Mouse (Mus musculus) erythroblast, embryonic 14.5 days (primary cell): ENCODE data around the gene Vps11. TPM values are rescaled to one million over a fixed set of nuclear protein-coding genes. Genes with fewer than 3 reads are reported as not detected.
A peak's percentile ranks its signal among the peaks of the same experiment; 100 is the strongest.

Source experiments
- H3K27me3 ChIP-seq: 2 replicates; pipeline ENCODE4 v1.6.1; 2012; ENCODE audit warnings: inconsistent platforms; ENCODE audit not compliant: control insufficient read depth
- H3K36me3 ChIP-seq: 2 replicates; pipeline ENCODE4 v1.6.1; 2012; ENCODE audit warnings: mild to moderate bottlenecking, inconsistent platforms; ENCODE audit not compliant: control insufficient read depth
- H3K4me1 ChIP-seq: 2 replicates; pipeline ENCODE4 v1.6.1; 2012; ENCODE audit warnings: inconsistent platforms; ENCODE audit not compliant: control insufficient read depth
- H3K4me3 ChIP-seq: replicated peaks from 2 replicates; pipeline ENCODE3; 2012; ENCODE audit warnings: moderate library complexity, mild to moderate bottlenecking, inconsistent platforms
- H3K9me3 ChIP-seq: 2 replicates; pipeline ENCODE4 v1.6.1; 2012; ENCODE audit warnings: low read length, inconsistent platforms, mixed read lengths; ENCODE audit not compliant: control insufficient read depth
- GATA1 ChIP-seq: IDR thresholded peaks from 2 replicates; pipeline ENCODE4 v1.6.1; 2012; ENCODE audit warnings: low read length, inconsistent platforms, mixed read lengths
- TAL1 ChIP-seq: IDR thresholded peaks from 3 replicates; pipeline ENCODE4 v1.6.1; 2012; ENCODE audit warnings: low read length, inconsistent platforms, mixed read lengths
- polyA plus RNA-seq: library from polyadenylated mRNA; stranded (reverse); fragments of >175 nt; gene quantifications from 2 replicates; pipeline ENCODE4 v1.2.3, GENCODE M21; 2012

Gene Vps11
- polyA plus RNA-seq, 1 experiment, result 1.4 TPM

GRCm38 (mm10) chr9:44399114-44399794 is 37.8 kb upstream of the Vps11 start:
- Histone ChIP-seq H3K27me3 (no peaks in the 10 kb centered on the region), H3K4me3 (peak overlapping the region; percentile 81), H3K4me1 (peaks cover 43% of the 10 kb centered on the region), H3K9me3 (no peaks in the 10 kb centered on the region), H3K36me3 (peaks cover 60% of the 10 kb centered on the region)
- TF ChIP-seq GATA1 (no peak), TAL1 (no peak)

DNA sequence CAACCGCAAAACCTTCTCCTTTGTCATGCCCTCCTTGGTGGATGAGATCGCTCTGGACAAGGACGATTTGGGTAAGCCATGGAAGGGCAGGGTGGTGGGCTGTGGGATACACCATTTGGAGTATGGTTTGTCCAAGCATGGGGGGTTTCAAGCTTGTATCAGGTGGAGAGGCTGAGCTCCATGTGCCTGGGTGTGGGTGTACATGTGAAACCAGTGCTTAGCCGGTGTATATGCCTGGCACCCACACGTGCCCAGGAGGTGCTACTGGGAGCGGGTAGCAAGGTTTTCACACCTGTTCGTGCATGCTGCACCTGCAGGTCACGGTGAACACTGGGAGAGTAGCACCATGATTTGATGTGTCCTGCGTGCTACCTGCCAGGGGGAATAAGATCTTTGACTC is 37.1 kb upstream of the Vps11 start:
- H3K27me3 ChIP-seq, result no peaks in the 10 kb centered on the region
- peaks cover 43% of the 10 kb centered on the region for H3K4me1 ChIP-seq
- H3K36me3 ChIP-seq, result peaks cover 53% of the 10 kb centered on the region
- H3K9me3 ChIP-seq, result no peaks in the 10 kb centered on the region
- H3K4me3 ChIP-seq, result peak overlapping the region; percentile 81
- TF ChIP-seq GATA1, result no peak
- TF ChIP-seq TAL1, result no peak

DNA sequence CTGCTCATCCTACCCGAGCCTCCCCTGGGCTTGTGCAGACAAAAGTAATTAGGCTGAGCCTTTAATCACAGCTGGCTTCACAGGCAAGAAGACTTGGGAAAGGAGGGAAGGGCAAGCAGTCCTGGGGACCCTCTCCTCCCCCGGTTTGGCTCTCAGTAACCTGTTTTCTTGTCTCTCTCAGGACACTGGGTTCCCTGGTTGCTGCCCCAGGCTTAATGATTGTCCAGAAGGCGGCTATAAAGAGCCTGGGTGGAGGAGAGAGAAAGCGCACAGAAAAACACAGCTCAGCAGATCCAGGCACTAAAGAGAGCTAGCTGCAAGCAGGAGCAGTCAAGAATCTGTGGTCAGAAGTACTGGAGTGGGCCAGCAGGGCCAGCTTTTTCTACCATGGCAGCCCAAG is 36.6 kb upstream of the Vps11 start:
- H3K4me1 ChIP-seq, result peaks cover 43% of the 10 kb centered on the region

DNA sequence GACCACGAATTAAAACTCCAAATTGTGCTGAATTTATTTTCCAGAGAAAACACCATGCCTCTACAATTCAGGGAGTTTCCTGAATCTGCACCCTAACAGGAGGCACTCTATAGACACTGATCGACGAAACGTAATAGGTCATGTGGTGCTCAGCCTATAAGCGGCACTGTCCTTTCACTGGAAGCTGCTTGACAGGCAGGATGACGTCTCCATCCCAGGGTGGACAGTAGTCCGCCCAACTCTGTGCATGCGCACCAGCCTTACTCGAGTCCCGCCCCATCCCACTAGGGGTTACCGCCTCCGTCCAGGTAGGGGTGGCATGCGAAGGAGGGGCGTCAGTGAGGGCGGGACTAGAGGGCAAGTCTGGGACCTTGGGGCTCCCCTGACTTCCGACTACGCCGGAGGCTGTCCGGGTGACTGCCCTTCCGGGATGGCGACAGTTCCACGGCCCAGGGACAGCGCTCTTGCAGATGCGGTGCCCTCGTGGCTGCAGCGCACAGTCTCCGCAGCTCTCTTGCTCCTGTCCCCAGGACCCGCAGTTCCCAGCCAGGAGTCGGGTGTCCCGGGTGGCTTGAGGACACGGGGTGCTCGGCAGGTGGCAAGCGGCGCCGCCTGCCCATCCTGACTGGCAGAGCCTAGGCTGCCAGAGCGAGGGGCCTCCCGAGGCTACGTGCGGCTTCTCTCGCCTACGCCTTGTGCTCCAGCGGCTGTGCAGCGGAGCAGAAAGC is 35.4 kb upstream of the Vps11 start, which contains the start of gene Slc37a4:
TSS of gene Slc37a4 (plus strand) at position 169 of the 728 bp plus-strand sequence.
- Histone ChIP-seq H3K36me3 (peaks cover 40% of the 10 kb centered on the region), H3K4me3 (peak within 1 kb of the TSS; percentile 81), H3K9me3 (no peaks in the 10 kb centered on the region), H3K27me3 (no peaks in the 10 kb centered on the region), H3K4me1 (peaks cover 43% of the 10 kb centered on the region)
- TF ChIP-seq TAL1 (no peak), GATA1 (no peak)

More for the DNA sequence above, 36.6 kb upstream of the Vps11 start:
- H3K9me3 ChIP-seq, result no peaks in the 10 kb centered on the region
- peaks cover 48% of the 10 kb centered on the region for H3K36me3 ChIP-seq
- TF ChIP-seq TAL1, result no peak
- TF ChIP-seq GATA1, result no peak
- H3K27me3 ChIP-seq, result no peaks in the 10 kb centered on the region
- H3K4me3 ChIP-seq, result peak overlapping the region; percentile 81

- H3K4me1 ChIP-seq, result peaks cover 18% of the 10 kb centered on the region
- no peaks in the 10 kb centered on the region for H3K27me3 ChIP-seq
- H3K4me3 ChIP-seq, result no peak overlapping the region
- no peak for TF ChIP-seq TAL1
- TF ChIP-seq GATA1, result no peak
- no peaks in the 10 kb centered on the region for H3K9me3 ChIP-seq
- peaks cover 57% of the 10 kb centered on the region for H3K36me3 ChIP-seq
Measured at GRCm38 (mm10) chr9:44391466-44391865, 30.0 kb upstream of the Vps11 start.

DNA sequence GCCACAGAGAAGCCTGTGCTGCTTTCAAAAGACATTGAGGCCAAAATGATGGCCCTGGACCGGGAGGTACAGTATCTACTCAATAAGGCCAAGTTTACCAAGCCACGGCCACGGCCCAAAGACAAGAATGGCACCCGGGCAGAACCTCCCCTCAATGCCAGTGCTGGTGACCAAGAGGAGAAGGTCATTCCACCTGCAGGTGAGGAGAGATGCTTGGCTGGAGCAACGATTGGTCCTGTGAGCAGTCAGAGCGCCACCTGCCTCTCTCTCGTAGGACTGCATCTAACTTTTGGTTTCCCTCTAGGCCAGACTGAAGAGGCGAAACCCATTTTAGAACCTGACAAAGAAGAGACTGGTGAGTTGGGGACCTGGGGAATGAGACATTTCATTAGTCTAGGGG is 27.8 kb upstream of the Vps11 start:
- no peak overlapping the region for H3K4me3 ChIP-seq
- H3K27me3 ChIP-seq, result no peaks in the 10 kb centered on the region
- H3K9me3 ChIP-seq, result no peaks in the 10 kb centered on the region
- H3K36me3 ChIP-seq, result peaks cover 79% of the 10 kb centered on the region
- peaks cover 10% of the 10 kb centered on the region for H3K4me1 ChIP-seq
- no peak for TF ChIP-seq TAL1
- no peak for TF ChIP-seq GATA1

GRCm38 (mm10) chr9:44387221-44387620 is 25.8 kb upstream of the Vps11 start:
- Histone ChIP-seq H3K27me3 (no peaks in the 10 kb centered on the region), H3K9me3 (no peaks in the 10 kb centered on the region), H3K36me3 (peaks cover 97% of the 10 kb centered on the region), H3K4me1 (peaks cover 9% of the 10 kb centered on the region), H3K4me3 (no peak overlapping the region)
- TF ChIP-seq GATA1 (no peak), TAL1 (no peak)

- peaks cover 23% of the 10 kb centered on the region for H3K4me1 ChIP-seq
- H3K36me3 ChIP-seq, result peaks cover 94% of the 10 kb centered on the region
- H3K9me3 ChIP-seq, result no peaks in the 10 kb centered on the region
- H3K27me3 ChIP-seq, result no peaks in the 10 kb centered on the region
- TF ChIP-seq TAL1 (no peak), GATA1 (no peak)
- H3K4me3 ChIP-seq, result no peak overlapping the region
Measured at GRCm38 (mm10) chr9:44384596-44384995, 23.1 kb upstream of the Vps11 start.

DNA sequence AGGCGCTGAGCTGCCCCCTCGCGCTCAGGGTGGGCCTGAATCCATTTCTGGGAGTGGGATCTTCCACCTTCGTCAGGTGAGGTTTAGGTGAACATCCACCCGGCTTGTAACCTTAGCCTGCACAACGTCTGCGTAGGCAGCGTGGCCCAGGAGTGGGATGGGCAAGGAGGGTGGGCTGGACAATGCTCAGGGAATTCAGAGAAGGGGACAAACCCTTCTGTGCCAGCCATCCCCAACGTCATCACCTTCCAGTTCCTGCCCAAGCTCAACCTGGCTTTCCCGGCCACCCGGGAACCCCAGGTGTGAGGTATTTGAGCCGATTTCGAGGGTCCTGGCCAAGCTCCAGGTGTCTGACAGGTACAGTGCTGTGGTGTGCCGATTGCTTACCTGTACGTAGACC is 18.4 kb upstream of the Vps11 start:
- H3K4me3 ChIP-seq, result peak overlapping the region; percentile 79
- H3K36me3 ChIP-seq, result peaks cover 46% of the 10 kb centered on the region

More for the DNA sequence above, 18.4 kb upstream of the Vps11 start:
- Histone ChIP-seq H3K27me3 (no peaks in the 10 kb centered on the region), H3K9me3 (no peaks in the 10 kb centered on the region), H3K4me1 (peaks cover 38% of the 10 kb centered on the region)
- TF ChIP-seq TAL1 (no peak), GATA1 (no peak)
